Mouse (Mus musculus) cerebellum, adult 9-10 months (tissue): ENCODE measurements at regions not wholly inside any gene's neighbourhood (a gene's known extent, or its start where the extent isn't known, plus 50 kb on each side); places are given as distances from the start of the nearest gene placed in this dataset.
A peak's percentile ranks its signal among the peaks of the same experiment; 100 is the strongest.

Source experiments
- DNase-seq: peaks from one replicate; pipeline ENCODE4 v3.0.0; 2022

- no peak for DNase-seq
These were observed 355.3 kb upstream of the Smim15 start for GRCm38 (mm10) chr13:107688972-107689371.

- DNase-seq, result no peak
These were observed 359.0 kb upstream of the Smim15 start for GRCm38 (mm10) chr13:107685231-107685630.

GRCm38 (mm10) chr13:107683909-107684308, 360.3 kb upstream of the Smim15 start:
- no peak for DNase-seq

GRCm38 (mm10) chr13:107681719-107682118, 362.5 kb upstream of the Smim15 start:
- DNase-seq, result no peak

- DNase-seq, result no peak
These were observed 365.4 kb upstream of the Smim15 start for GRCm38 (mm10) chr13:107678860-107679259.

GRCm38 (mm10) chr13:107677091-107677470, 367.2 kb upstream of the Smim15 start:
- DNase-seq, result no peak

GRCm38 (mm10) chr13:107676310-107677090, 367.7 kb upstream of the Smim15 start:
- no peak for DNase-seq

- peak; percentile 80 for DNase-seq
These were observed 372.1 kb upstream of the Smim15 start for GRCm38 (mm10) chr13:107672166-107672565.

GRCm38 (mm10) chr13:107668509-107668908, 375.7 kb upstream of the Smim15 start:
- no peak for DNase-seq

GRCm38 (mm10) chr13:107665775-107666174, 378.5 kb upstream of the Smim15 start:
- no peak for DNase-seq

GRCm38 (mm10) chr13:107664197-107664596, 380.0 kb upstream of the Smim15 start:
- no peak for DNase-seq

GRCm38 (mm10) chr13:107663745-107664144, 380.5 kb upstream of the Smim15 start:
- no peak for DNase-seq

- DNase-seq, result no peak
These were observed 382.8 kb upstream of the Smim15 start for GRCm38 (mm10) chr13:107661414-107661813.

- peak; percentile 12 for DNase-seq
These were observed 398.2 kb upstream of the Smim15 start for GRCm38 (mm10) chr13:107645865-107646645.

- no peak for DNase-seq
These were observed 399.0 kb upstream of the Smim15 start for GRCm38 (mm10) chr13:107645121-107645864.

GRCm38 (mm10) chr13:107644705-107645104, 399.5 kb upstream of the Smim15 start:
- no peak for DNase-seq

- DNase-seq, result peak; percentile 36
These were observed 402.2 kb upstream of the Smim15 start for GRCm38 (mm10) chr13:107641926-107642657.

- DNase-seq, result no peak
These were observed 404.6 kb upstream of the Smim15 start for GRCm38 (mm10) chr13:107639620-107640019.

- no peak for DNase-seq
These were observed 407.0 kb upstream of the Smim15 start for GRCm38 (mm10) chr13:107637269-107637668.

- DNase-seq, result no peak
These were observed 409.1 kb upstream of the Smim15 start for GRCm38 (mm10) chr13:107635114-107635513.

- DNase-seq, result no peak
These were observed 417.2 kb upstream of the Smim15 start for GRCm38 (mm10) chr13:107627073-107627472.

GRCm38 (mm10) chr13:107626670-107627069, 417.6 kb upstream of the Smim15 start:
- no peak for DNase-seq

- no peak for DNase-seq
These were observed 422.9 kb upstream of the Smim15 start for GRCm38 (mm10) chr13:107621337-107621736.
